Comparison of ENCODE assay signal across 8 mouse cellular contexts in the genomic region with DNA sequence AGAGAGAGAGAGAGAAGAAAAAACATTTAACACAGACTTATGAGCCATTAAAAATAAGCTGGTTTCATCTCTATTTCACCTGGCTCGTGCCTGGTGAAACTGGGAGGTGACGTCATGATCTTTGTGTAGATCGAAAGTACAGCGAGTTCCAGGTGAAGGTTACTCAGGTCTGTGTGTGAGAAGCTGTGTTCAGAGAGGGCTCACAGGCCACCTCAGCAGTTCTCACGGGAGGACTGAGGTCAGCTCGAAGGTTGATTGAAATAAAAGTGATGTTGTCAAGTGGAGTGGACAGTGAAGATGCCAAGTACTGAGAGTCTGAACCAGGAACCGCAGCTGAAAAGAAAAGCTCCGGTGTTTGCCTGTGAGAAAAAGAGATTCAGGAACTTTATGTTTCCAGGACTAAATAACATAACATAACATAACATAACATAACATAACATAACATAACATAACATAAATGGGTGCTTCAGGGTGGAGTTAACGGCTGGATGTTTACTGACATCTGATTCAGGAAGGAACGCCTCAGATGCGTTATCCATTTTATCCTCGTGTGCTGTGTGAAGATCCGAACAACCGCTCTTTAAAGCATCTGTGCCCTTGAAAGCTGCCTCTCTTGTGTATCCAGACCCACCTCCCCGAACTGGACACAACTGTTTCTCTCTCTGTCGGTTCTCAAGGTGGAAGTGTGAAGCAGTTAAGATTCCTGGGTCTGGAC. TPM values are rescaled to one million over a fixed set of nuclear protein-coding genes. Genes with fewer than 3 reads are reported as not detected.
DNase-seq lines count a peak whose midpoint lies in the region; ATAC-seq and TF ChIP-seq lines count a peak whose summit lies in the region.

No protein-coding gene starts in this region.

- peak overlapping the region; percentile 83 for H3K27ac ChIP-seq in spleen, adult 2 months (ENCODE audit: insufficient read depth, low read length)
- H3K27ac ChIP-seq in forebrain, embryonic 11.5 days (ENCODE audit: low read depth, low read length) = no peak overlapping the region
- no peak overlapping the region for H3K27ac ChIP-seq in limb, embryonic 12.5 days
- H3K27ac ChIP-seq in stomach, embryonic 14.5 days (ENCODE audit: low read length) = 0 out of 2 replicates have a peak overlapping the region, but pooled peaks have one; percentile 16

- peak overlapping the region; percentile 4; the same call in 1 of the 2 replicates for H3K4me3 ChIP-seq in spleen, adult 2 months (ENCODE audit: extremely low read depth, insufficient read depth, insufficient read length)
- peak overlapping the region; percentile 15; the same call in 1 of the 2 replicates for H3K4me3 ChIP-seq in forebrain, embryonic 11.5 days (ENCODE audit: low read depth, low read length)
- H3K4me3 ChIP-seq in limb, embryonic 12.5 days (replicated peaks) = peak overlapping the region; percentile 19
- H3K4me3 ChIP-seq in stomach, embryonic 14.5 days (ENCODE audit: low read depth, low read length) = peak overlapping the region; percentile 10

- H3K9ac ChIP-seq in forebrain, embryonic 11.5 days (ENCODE audit: low read length) = no peak overlapping the region
- H3K9ac ChIP-seq in limb, embryonic 12.5 days (replicated peaks) = no peak overlapping the region
- no peak overlapping the region for H3K9ac ChIP-seq in stomach, embryonic 14.5 days (replicated peaks; ENCODE audit: low read depth, low read length)

- H3K4me2 ChIP-seq in forebrain, embryonic 11.5 days (ENCODE audit: low read depth, low read length, severe bottlenecking) = peak overlapping the region; percentile 35; the same call in 1 of the 2 replicates
- H3K4me2 ChIP-seq in limb, embryonic 12.5 days = peak overlapping the region; percentile 43
- peak overlapping the region; percentile 29 for H3K4me2 ChIP-seq in stomach, embryonic 14.5 days (replicated peaks; ENCODE audit: low read depth, low read length)

- H3K4me1 ChIP-seq in spleen, adult 2 months (ENCODE audit: control insufficient read depth, insufficient read depth, insufficient read length) = peaks cover 8% of the 10 kb centered on the region; the same call in 1 of the 2 replicates
- H3K4me1 ChIP-seq in forebrain, embryonic 11.5 days (replicated peaks; ENCODE audit: control insufficient read depth, insufficient read depth, low read length) = peaks cover 7% of the 10 kb centered on the region
- peaks cover 21% of the 10 kb centered on the region for H3K4me1 ChIP-seq in limb, embryonic 12.5 days (replicated peaks)
- H3K4me1 ChIP-seq in stomach, embryonic 14.5 days (ENCODE audit: control insufficient read depth, insufficient read depth, low read length) = no peaks in the 10 kb centered on the region

- H3K9me3 ChIP-seq in forebrain, embryonic 11.5 days (ENCODE audit: control insufficient read depth, low read length) = no peaks in the 10 kb centered on the region
- H3K9me3 ChIP-seq in limb, embryonic 12.5 days = no peaks in the 10 kb centered on the region
- H3K9me3 ChIP-seq in stomach, embryonic 14.5 days (ENCODE audit: control insufficient read depth, low read depth, low read length) = no peaks in the 10 kb centered on the region

- H3K36me3 ChIP-seq in spleen, adult 2 months (ENCODE audit: control insufficient read depth, insufficient read depth, low read length) = no peaks in the 10 kb centered on the region
- H3K36me3 ChIP-seq in forebrain, embryonic 11.5 days (ENCODE audit: control insufficient read depth, insufficient read depth, low read length) = no peaks in the 10 kb centered on the region
- H3K36me3 ChIP-seq in limb, embryonic 12.5 days = no peaks in the 10 kb centered on the region
- no peaks in the 10 kb centered on the region for H3K36me3 ChIP-seq in stomach, embryonic 14.5 days (ENCODE audit: control insufficient read depth, insufficient read depth, low read length)

- no peak for TF ChIP-seq POLR2A in spleen, adult 2 months (IDR thresholded peaks at IDR 0.05; ENCODE audit: low read depth, low read length)

- DNase-seq in spleen, adult 2 months (ENCODE audit: low read depth in 1 of 2, low spot score in 2 of 2) = peak in 1 of 2 experiments; percentile 29
- DNase-seq in spleen, postnatal 14 days (ENCODE audit: low spot score in 2 of 2) = no peak
- DNase-seq in forebrain, embryonic 11.5 days (ENCODE audit: low spot score) = no peak
- DNase-seq in gastrocnemius, postnatal 36 days = no peak
- DNase-seq in right cerebral cortex, postnatal 4 days = no peak
- DNase-seq in testis, postnatal 14 days (ENCODE audit: low spot score) = no peak

- intact Hi-C loops in gastrocnemius, postnatal 36 days (cut with DNase I) = no loop called here

- ATAC-seq in forebrain, embryonic 11.5 days (replicated peaks; ENCODE audit: low FRiP score) = no peak
- ATAC-seq in limb, embryonic 12.5 days (ENCODE audit: insufficient number of reproducible peaks, insufficient read depth, low FRiP score, low TSS enrichment, low read depth) = no peak
- peak; percentile 14; the same call in 1 of the 2 replicates for ATAC-seq in stomach, embryonic 14.5 days (ENCODE audit: insufficient number of reproducible peaks, insufficient read depth, low FRiP score, low read depth)

- H3K27me3 ChIP-seq in spleen, adult 2 months (ENCODE audit: control insufficient read depth, insufficient read depth, low read length) = no peaks in the 10 kb centered on the region
- H3K27me3 ChIP-seq in forebrain, embryonic 11.5 days (ENCODE audit: control insufficient read depth, insufficient read depth, low read length) = no peaks in the 10 kb centered on the region
- no peaks in the 10 kb centered on the region for H3K27me3 ChIP-seq in limb, embryonic 12.5 days
- H3K27me3 ChIP-seq in stomach, embryonic 14.5 days (ENCODE audit: control insufficient read depth, insufficient read depth, low read length) = no peaks in the 10 kb centered on the region

- no peak for TF ChIP-seq CTCF in spleen, adult 2 months (IDR thresholded peaks at IDR 0.05; ENCODE audit: extremely low read depth, insufficient read depth, insufficient read length, insufficient replicate concordance)

- WGBS in spleen, adult 2 months = 63% methylated on average over 16 of the region's 16 CpGs
- 74% methylated on average over 16 of the region's 16 CpGs for WGBS in forebrain, embryonic 11.5 days
- 66% methylated on average over 16 of the region's 16 CpGs for WGBS in limb, embryonic 12.5 days
- WGBS in stomach, embryonic 14.5 days = 56% methylated on average over 16 of the region's 16 CpGs

RNA-seq across cellular contexts. Expression of gene Enpp1, which starts 41.7 kb away (rescaled TPM):
- polyA plus RNA-seq in spleen, adult 2 months (2012; rRNA removed) = 2.5 and 3.2 TPM in 2 replicates
- 0.71 and 0.89 TPM in 2 replicates for polyA plus RNA-seq in forebrain, embryonic 11.5 days (2014; fragmentation: Nextera tagmentation; extraction: Ambion mirVana)
- 3.3 and 3.6 TPM in 2 replicates for polyA plus RNA-seq in limb, embryonic 12.5 days (2016; fragmentation: Nextera tagmentation; extraction: Ambion mirVana)
- 8.3 and 8.5 TPM in 2 replicates for polyA plus RNA-seq in stomach, embryonic 14.5 days (2014; fragmentation: Nextera tagmentation; extraction: Ambion mirVana)
- total RNA-seq in gastrocnemius, postnatal 36 days (2021) = 1 to 10 TPM; 3.7 to 4.2 TPM

Comparison
In these comparisons a context has a peak if more than half of its experiments do, and no peak if none do; other contexts are left out.
1. H3K27ac ChIP-seq: peak in spleen, adult 2 months (single experiment) and stomach, embryonic 14.5 days (single experiment); none in forebrain, embryonic 11.5 days (single experiment) and limb, embryonic 12.5 days (single experiment).
2. Peak in every context shown above with its lines, with median percentiles within 50 percentile points of each other: H3K4me3 ChIP-seq and H3K4me2 ChIP-seq.